Mouse (Mus musculus) kidney, adult 18-20 months (tissue): Measurements from ENCODE around the gene Rcor1.

Experiments used
- DNase-seq: peaks from one replicate; pipeline ENCODE4 v3.0.0; 2021

Gene Rcor1

GRCm38 (mm10) chr12:111134791-111135733 is 95.9 kb downstream of the Rcor1 start:
- peak; percentile 9 for DNase-seq

GRCm38 (mm10) chr12:111135953-111136352 is 96.8 kb downstream of the Rcor1 start:
- DNase-seq: no peak

- no peak for DNase-seq
Measured at GRCm38 (mm10) chr12:111137079-111137478, 97.9 kb downstream of the Rcor1 start.

- DNase-seq: peak; percentile 34
Measured at GRCm38 (mm10) chr12:111143005-111143508, 103.9 kb downstream of the Rcor1 start.

- no peak for DNase-seq
Measured at GRCm38 (mm10) chr12:111143509-111144063, 104.4 kb downstream of the Rcor1 start.

- DNase-seq: no peak
Measured at GRCm38 (mm10) chr12:111144598-111144997, 105.4 kb downstream of the Rcor1 start.

GRCm38 (mm10) chr12:111145269-111145668 is 106.1 kb downstream of the Rcor1 start:
- DNase-seq: no peak

GRCm38 (mm10) chr12:111149495-111150235 is 110.5 kb downstream of the Rcor1 start:
- no peak for DNase-seq

- peak; percentile 28 for DNase-seq
Measured at GRCm38 (mm10) chr12:111150236-111150596, 111.1 kb downstream of the Rcor1 start.

GRCm38 (mm10) chr12:111151422-111152156 is 112.4 kb downstream of the Rcor1 start:
- no peak for DNase-seq

- no peak for DNase-seq
Measured at GRCm38 (mm10) chr12:111152579-111152978, 113.4 kb downstream of the Rcor1 start.

GRCm38 (mm10) chr12:111152981-111153710 is 114.0 kb downstream of the Rcor1 start:
- no peak for DNase-seq

GRCm38 (mm10) chr12:111153946-111154345 is 114.8 kb downstream of the Rcor1 start:
- no peak for DNase-seq

GRCm38 (mm10) chr12:111154641-111155040 is 115.5 kb downstream of the Rcor1 start:
- DNase-seq: no peak

- DNase-seq: no peak
Measured at GRCm38 (mm10) chr12:111155756-111156155, 116.6 kb downstream of the Rcor1 start.

GRCm38 (mm10) chr12:111159659-111160428 is 120.7 kb downstream of the Rcor1 start:
- DNase-seq: no peak

GRCm38 (mm10) chr12:111160871-111161270 is 121.7 kb downstream of the Rcor1 start:
- DNase-seq: no peak

- DNase-seq: peak; percentile 13
Measured at GRCm38 (mm10) chr12:111161943-111162311, 122.8 kb downstream of the Rcor1 start.

GRCm38 (mm10) chr12:111162312-111163061 is 123.3 kb downstream of the Rcor1 start:
- peak; percentile 14 for DNase-seq

- DNase-seq: peak; percentile 90
Measured at GRCm38 (mm10) chr12:111164310-111164751, 125.2 kb downstream of the Rcor1 start.
